In genomic region chr4:84018135-84018534, GRCm38 (mm10) we compare ENCODE assay signal across 18 mouse cellular contexts.
A peak's percentile ranks its signal among the peaks of the same experiment; 100 is the strongest.
DNase-seq lines count a peak whose midpoint lies in the region; ATAC-seq lines count a peak whose summit lies in the region.
"Had no signal": no experiment of that assay in that cellular context is flagged by ENCODE, and none has a peak within 500 bp of the region (broad histone marks: within the 10 kb centered on the region; RNA-seq: fewer than 3 reads in every experiment).

No protein-coding gene starts in this region.

- no peaks in the 10 kb centered on the region for H3K9me3 ChIP-seq in kidney, embryonic 16.5 days (ENCODE audit: low read length)
- no peaks in the 10 kb centered on the region for H3K9me3 ChIP-seq in embryonic facial prominence, embryonic 12.5 days
- H3K9me3 ChIP-seq in heart, embryonic 12.5 days (replicated peaks), result no peaks in the 10 kb centered on the region
- H3K9me3 ChIP-seq in limb, embryonic 15.5 days, result no peaks in the 10 kb centered on the region
- H3K9me3 ChIP-seq: hindbrain, embryonic 12.5 days; liver, embryonic 13.5 days; neural tube, embryonic 12.5 days had no signal

- DNase-seq in kidney, postnatal 14 days, result no peak
- no peak for DNase-seq in left cerebral cortex, adult 8-10 months (ENCODE audit: low spot score in 2 of 2)
- DNase-seq: adrenal gland, adult 8-10 months; cerebellum, adult 18-20 months; kidney, adult 2 months; liver, embryonic 13.5 days had no signal

- H3K4me2 ChIP-seq in kidney, embryonic 16.5 days (replicated peaks; ENCODE audit: low read depth, low read length), result no peak overlapping the region
- H3K4me2 ChIP-seq in embryonic facial prominence, embryonic 12.5 days (replicated peaks), result no peak overlapping the region
- no peak overlapping the region for H3K4me2 ChIP-seq in heart, embryonic 12.5 days
- no peak overlapping the region for H3K4me2 ChIP-seq in limb, embryonic 15.5 days
- H3K4me2 ChIP-seq: hindbrain, embryonic 12.5 days; liver, embryonic 13.5 days; neural tube, embryonic 12.5 days had no signal

- WGBS in kidney, embryonic 16.5 days, result 65% methylated on average over 7 of the region's 7 CpGs
- 58% methylated on average over 7 of the region's 7 CpGs for WGBS in embryonic facial prominence, embryonic 12.5 days
- WGBS in heart, embryonic 12.5 days, result 62% methylated on average over 7 of the region's 7 CpGs
- WGBS in limb, embryonic 15.5 days, result 37% methylated on average over 7 of the region's 7 CpGs

- H3K36me3 ChIP-seq in kidney, embryonic 16.5 days (ENCODE audit: insufficient read depth, low read length), result no peaks in the 10 kb centered on the region
- no peaks in the 10 kb centered on the region for H3K36me3 ChIP-seq in embryonic facial prominence, embryonic 12.5 days
- H3K36me3 ChIP-seq in heart, embryonic 12.5 days, result no peaks in the 10 kb centered on the region
- H3K36me3 ChIP-seq in limb, embryonic 15.5 days, result no peaks in the 10 kb centered on the region
- H3K36me3 ChIP-seq: hindbrain, embryonic 12.5 days; liver, embryonic 13.5 days; neural tube, embryonic 12.5 days had no signal

- H3K4me1 ChIP-seq in kidney, embryonic 16.5 days (ENCODE audit: insufficient read depth, low read length), result peaks cover 36% of the 10 kb centered on the region
- peaks cover 29% of the 10 kb centered on the region; the same call in 1 of the 2 replicates for H3K4me1 ChIP-seq in embryonic facial prominence, embryonic 12.5 days
- peaks cover 47% of the 10 kb centered on the region for H3K4me1 ChIP-seq in heart, embryonic 12.5 days (replicated peaks)
- H3K4me1 ChIP-seq in limb, embryonic 15.5 days, result peaks cover 50% of the 10 kb centered on the region
- H3K4me1 ChIP-seq: hindbrain, embryonic 12.5 days; liver, embryonic 13.5 days had no signal

- no peak overlapping the region for H3K9ac ChIP-seq in kidney, embryonic 16.5 days (replicated peaks; ENCODE audit: low read length)
- H3K9ac ChIP-seq in embryonic facial prominence, embryonic 12.5 days, result no peak overlapping the region
- no peak overlapping the region for H3K9ac ChIP-seq in heart, embryonic 12.5 days
- H3K9ac ChIP-seq in limb, embryonic 15.5 days, result no peak overlapping the region
- H3K9ac ChIP-seq: hindbrain, embryonic 12.5 days; liver, embryonic 13.5 days; neural tube, embryonic 12.5 days had no signal

- no peaks in the 10 kb centered on the region for H3K27me3 ChIP-seq in kidney, embryonic 16.5 days (ENCODE audit: insufficient read depth, low read length)
- H3K27me3 ChIP-seq in embryonic facial prominence, embryonic 12.5 days, result 0 out of 2 replicates have a peak, but pooled peaks cover 4% of the 10 kb centered on the region
- 0 out of 2 replicates have a peak, but pooled peaks cover 1% of the 10 kb centered on the region for H3K27me3 ChIP-seq in heart, embryonic 12.5 days (replicated peaks)
- H3K27me3 ChIP-seq in limb, embryonic 15.5 days, result no peaks in the 10 kb centered on the region
- H3K27me3 ChIP-seq: hindbrain, embryonic 12.5 days; liver, embryonic 13.5 days; neural tube, embryonic 12.5 days had no signal

- H3K27ac ChIP-seq in kidney, embryonic 16.5 days (ENCODE audit: low read length), result peak overlapping the region; percentile 89
- peak overlapping the region; percentile 61 for H3K27ac ChIP-seq in embryonic facial prominence, embryonic 12.5 days
- H3K27ac ChIP-seq in heart, embryonic 12.5 days (ENCODE audit: poor library complexity, severe bottlenecking), result no peak overlapping the region
- peak overlapping the region; percentile 69 for H3K27ac ChIP-seq in limb, embryonic 15.5 days
- H3K27ac ChIP-seq: gastrocnemius, adult 2 months; heart, adult 2 months; hindbrain, embryonic 12.5 days; layer of hippocampus, adult 2 months; liver, embryonic 13.5 days; neural tube, embryonic 12.5 days had no signal

- ATAC-seq in kidney, embryonic 16.5 days (ENCODE audit: low FRiP score, low TSS enrichment), result no peak
- ATAC-seq in embryonic facial prominence, embryonic 12.5 days (ENCODE audit: insufficient number of reproducible peaks, insufficient read depth, low FRiP score, low TSS enrichment), result no peak
- ATAC-seq in heart, embryonic 12.5 days (ENCODE audit: insufficient number of reproducible peaks, low FRiP score), result peak; percentile 30; the same call in 1 of the 2 replicates
- peak; percentile 68 for ATAC-seq in limb, embryonic 15.5 days (ENCODE audit: insufficient number of reproducible peaks, low FRiP score, low TSS enrichment, low read depth)
- ATAC-seq in megakaryocyte progenitor cell, adult 5-6 weeks (replicated peaks; ENCODE audit: poor library complexity), result no peak
- ATAC-seq: forebrain, embryonic 16.5 days; midbrain, embryonic 16.5 days had no signal

- H3K4me3 ChIP-seq in kidney, embryonic 16.5 days (ENCODE audit: low read length), result no peak overlapping the region
- H3K4me3 ChIP-seq in embryonic facial prominence, embryonic 12.5 days, result no peak overlapping the region
- no peak overlapping the region for H3K4me3 ChIP-seq in heart, embryonic 12.5 days
- H3K4me3 ChIP-seq in limb, embryonic 15.5 days, result no peak overlapping the region
- H3K4me3 ChIP-seq: gastrocnemius, adult 2 months; heart, adult 2 months; hindbrain, embryonic 12.5 days; layer of hippocampus, adult 2 months; liver, embryonic 13.5 days; neural tube, embryonic 12.5 days had no signal

Comparison
In these comparisons a context has a peak if more than half of its experiments do, and no peak if none do; other contexts are left out.
1. ATAC-seq: peak in heart, embryonic 12.5 days (single experiment) and limb, embryonic 15.5 days (single experiment); none in kidney, embryonic 16.5 days (single experiment), embryonic facial prominence, embryonic 12.5 days (single experiment) and megakaryocyte progenitor cell, adult 5-6 weeks (single experiment).